Mouse (Mus musculus) forelimb bud, embryonic 11.5 days (tissue): ENCODE measurements around the gene Rasip1.
A peak's percentile ranks its signal among the peaks of the same experiment; 100 is the strongest.

Experiments
- DNase-seq: peaks from one replicate; pipeline ENCODE4 v3.0.0-alpha.2; 2012; ENCODE audit warnings: low read depth, low spot score

Rasip1 gene

GRCm38 (mm10) chr7:45627261-45627660 is at the start of gene Rasip1:
Gene Rasip1 (plus strand): TSS chr7:45627488.
- no peak for DNase-seq

- DNase-seq, result no peak
Measured at GRCm38 (mm10) chr7:45585923-45586322, 41.4 kb upstream of the Rasip1 start.

GRCm38 (mm10) chr7:45587631-45588592 is 39.4 kb upstream of the Rasip1 start:
- no peak for DNase-seq

- peak; percentile 95 for DNase-seq
Measured at GRCm38 (mm10) chr7:45589173-45589572, 38.1 kb upstream of the Rasip1 start.

- no peak for DNase-seq
Measured at GRCm38 (mm10) chr7:45589898-45590297, 37.4 kb upstream of the Rasip1 start.

- DNase-seq, result no peak
Measured at GRCm38 (mm10) chr7:45590874-45591273, 36.4 kb upstream of the Rasip1 start.

- no peak for DNase-seq
Measured at GRCm38 (mm10) chr7:45591880-45592279, 35.4 kb upstream of the Rasip1 start.

GRCm38 (mm10) chr7:45593118-45593815 is 34.0 kb upstream of the Rasip1 start:
- peak; percentile 74 for DNase-seq

- DNase-seq, result no peak
Measured at GRCm38 (mm10) chr7:45595176-45595575, 32.1 kb upstream of the Rasip1 start.

- no peak for DNase-seq
Measured at GRCm38 (mm10) chr7:45596107-45596506, 31.2 kb upstream of the Rasip1 start.

GRCm38 (mm10) chr7:45597013-45597412 is 30.3 kb upstream of the Rasip1 start:
- DNase-seq, result no peak

- DNase-seq, result no peak
Measured at GRCm38 (mm10) chr7:45597527-45597926, 29.8 kb upstream of the Rasip1 start.

GRCm38 (mm10) chr7:45598960-45599879 is 28.1 kb upstream of the Rasip1 start:
- no peak for DNase-seq

GRCm38 (mm10) chr7:45605704-45606289 is 21.5 kb upstream of the Rasip1 start:
- DNase-seq, result no peak

- no peak for DNase-seq
Measured at GRCm38 (mm10) chr7:45609511-45609910, 17.8 kb upstream of the Rasip1 start.

GRCm38 (mm10) chr7:45616277-45616676 is 11.0 kb upstream of the Rasip1 start:
- peak; percentile 33 for DNase-seq

GRCm38 (mm10) chr7:45617042-45617695 is 10.1 kb upstream of the Rasip1 start, which contains the start of gene Fut1:
Gene Fut1 (plus strand): TSS chr7:45617289.
- DNase-seq, result peak; percentile 46

- DNase-seq, result no peak
Measured at GRCm38 (mm10) chr7:45618316-45618715, 9.0 kb upstream of the Rasip1 start.

- DNase-seq, result no peak
Measured at GRCm38 (mm10) chr7:45619592-45619991, 7.7 kb upstream of the Rasip1 start.

GRCm38 (mm10) chr7:45621443-45621842 is 5.8 kb upstream of the Rasip1 start, which contains the start of gene Izumo1:
Gene Izumo1 (plus strand): TSS chr7:45621811.
- no peak for DNase-seq
